Mouse (Mus musculus): ENCODE results near the gene Foxc1. TPM values are rescaled to one million over a fixed set of nuclear protein-coding genes. Genes with fewer than 3 reads are reported as not detected.

The Foxc1 gene
- polyA plus RNA-seq, 1 experiment, result 1.9 TPM

DNA sequence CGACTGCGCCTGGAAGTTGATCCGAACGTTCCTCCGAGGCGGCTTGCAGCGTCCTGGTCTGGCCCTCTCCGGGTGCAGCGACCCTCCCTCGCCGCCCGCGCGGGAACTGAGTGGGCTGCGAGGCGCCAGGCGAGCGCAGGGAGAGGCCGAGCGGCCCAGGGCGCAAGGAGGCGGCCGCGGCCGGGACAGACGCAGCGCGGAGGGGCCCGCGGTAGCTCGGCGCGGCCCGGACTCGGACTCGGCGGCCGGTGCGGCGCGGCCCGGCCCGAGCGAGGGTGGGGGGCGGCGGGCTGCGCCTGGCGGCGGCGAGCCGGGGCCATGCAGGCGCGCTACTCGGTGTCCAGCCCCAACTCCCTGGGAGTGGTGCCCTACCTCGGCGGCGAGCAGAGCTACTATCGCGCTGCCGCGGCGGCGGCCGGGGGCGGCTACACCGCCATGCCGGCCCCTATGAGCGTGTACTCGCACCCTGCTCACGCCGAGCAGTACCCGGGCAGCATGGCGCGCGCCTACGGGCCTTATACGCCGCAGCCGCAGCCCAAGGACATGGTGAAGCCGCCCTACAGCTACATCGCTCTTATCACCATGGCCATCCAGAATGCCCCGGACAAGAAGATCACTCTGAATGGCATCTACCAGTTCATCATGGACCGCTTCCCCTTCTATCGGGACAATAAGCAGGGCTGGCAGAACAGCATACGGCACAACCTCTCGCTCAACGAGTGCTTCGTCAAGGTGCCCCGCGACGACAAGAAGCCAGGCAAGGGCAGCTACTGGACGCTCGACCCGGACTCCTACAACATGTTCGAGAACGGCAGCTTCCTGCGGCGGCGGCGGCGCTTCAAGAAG is 680 bp downstream of the Foxc1 start:
- whole genome bisulfite sequencing, result under 1% methylated on average over 101 of the region's 101 CpGs

GRCm38 (mm10) chr13:31807736-31808115 is 1.3 kb downstream of the Foxc1 start:
- no peak overlapping the region for H3K27ac ChIP-seq (ENCODE audit: insufficient read depth, low read length)
- no peaks in the 10 kb centered on the region for H3K4me1 ChIP-seq (ENCODE audit: control insufficient read depth, insufficient read depth, low read length)
- TF ChIP-seq POLR2A (IDR thresholded peaks at IDR 0.05; ENCODE audit: borderline replicate concordance, insufficient read depth, low read length), result no peak
- H3K4me3 ChIP-seq (replicated peaks; ENCODE audit: insufficient read depth, low read depth, low read length), result no peak overlapping the region
- WGBS, result 1% methylated on average over 46 of the region's 47 CpGs
- no peak for DNase-seq
- H3K27me3 ChIP-seq (ENCODE audit: control insufficient read depth, insufficient read depth, low read length), result peaks cover 16% of the 10 kb centered on the region; the same call in 1 of the 2 replicates

More for the DNA sequence above, 680 bp downstream of the Foxc1 start:
- H3K4me1 ChIP-seq (ENCODE audit: control insufficient read depth, insufficient read depth, low read length), result no peaks in the 10 kb centered on the region
- no peak overlapping the region for H3K27ac ChIP-seq (ENCODE audit: insufficient read depth, low read length)
- peaks cover 16% of the 10 kb centered on the region; the same call in 1 of the 2 replicates for H3K27me3 ChIP-seq (ENCODE audit: control insufficient read depth, insufficient read depth, low read length)
- H3K4me3 ChIP-seq (replicated peaks; ENCODE audit: insufficient read depth, low read depth, low read length), result peak overlapping the region; percentile 3
- TF ChIP-seq CTCF (IDR thresholded peaks at IDR 0.05; ENCODE audit: borderline replicate concordance, insufficient read depth, low read depth, low read length), result no peak
- TF ChIP-seq POLR2A (IDR thresholded peaks at IDR 0.05; ENCODE audit: borderline replicate concordance, insufficient read depth, low read length), result no peak
- DNase-seq, result peak in 1 of 2 experiments; percentile 36

DNA sequence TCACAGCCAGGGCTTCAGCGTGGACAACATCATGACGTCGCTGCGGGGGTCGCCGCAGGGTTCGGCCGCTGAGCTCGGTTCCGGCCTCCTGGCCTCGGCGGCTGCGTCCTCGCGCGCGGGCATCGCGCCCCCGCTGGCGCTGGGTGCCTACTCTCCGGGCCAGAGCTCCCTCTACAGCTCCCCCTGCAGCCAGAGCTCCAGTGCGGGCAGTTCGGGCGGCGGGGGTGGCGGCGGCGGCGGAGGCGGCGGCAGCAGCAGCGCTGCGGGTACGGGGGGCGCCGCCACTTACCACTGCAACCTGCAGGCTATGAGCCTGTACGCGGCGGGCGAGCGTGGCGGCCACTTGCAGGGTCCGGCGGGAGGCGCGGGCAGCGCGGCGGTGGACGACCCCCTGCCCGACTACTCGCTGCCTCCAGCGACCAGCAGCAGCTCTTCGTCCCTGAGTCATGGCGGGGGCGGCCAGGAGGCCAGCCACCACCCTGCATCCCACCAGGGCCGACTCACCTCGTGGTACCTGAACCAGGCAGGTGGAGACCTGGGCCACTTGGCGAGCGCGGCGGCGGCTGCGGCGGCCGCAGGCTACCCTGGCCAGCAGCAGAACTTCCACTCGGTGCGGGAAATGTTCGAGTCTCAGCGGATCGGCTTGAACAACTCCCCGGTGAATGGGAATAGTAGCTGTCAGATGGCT is 1.8 kb downstream of the Foxc1 start:
- H3K27ac ChIP-seq (ENCODE audit: insufficient read depth, low read length), result no peak overlapping the region
- H3K27me3 ChIP-seq (ENCODE audit: control insufficient read depth, insufficient read depth, low read length), result peaks cover 11% of the 10 kb centered on the region; the same call in 1 of the 2 replicates
- H3K4me3 ChIP-seq (replicated peaks; ENCODE audit: insufficient read depth, low read depth, low read length), result peak overlapping the region; percentile 11
- H3K4me1 ChIP-seq (ENCODE audit: control insufficient read depth, insufficient read depth, low read length), result no peaks in the 10 kb centered on the region
- TF ChIP-seq CTCF (IDR thresholded peaks at IDR 0.05; ENCODE audit: borderline replicate concordance, insufficient read depth, low read depth, low read length) (no peak), POLR2A (IDR thresholded peaks at IDR 0.05; ENCODE audit: borderline replicate concordance, insufficient read depth, low read length) (no peak)
- DNase-seq, result peak in 1 of 2 experiments; percentile 27
- WGBS, result 1% methylated on average over 72 of the region's 73 CpGs

- no peaks in the 10 kb centered on the region for H3K4me1 ChIP-seq (ENCODE audit: control insufficient read depth, insufficient read depth, low read length)
- H3K27ac ChIP-seq (ENCODE audit: insufficient read depth, low read length), result no peak overlapping the region
- 13% methylated on average over 16 of the region's 16 CpGs for WGBS
- no peak for DNase-seq
- no peak for TF ChIP-seq POLR2A (IDR thresholded peaks at IDR 0.05; ENCODE audit: borderline replicate concordance, insufficient read depth, low read length)
- no peak for TF ChIP-seq CTCF (IDR thresholded peaks at IDR 0.05; ENCODE audit: borderline replicate concordance, insufficient read depth, low read depth, low read length)
- H3K4me3 ChIP-seq (replicated peaks; ENCODE audit: insufficient read depth, low read depth, low read length), result peak overlapping the region; percentile 11
- H3K27me3 ChIP-seq (ENCODE audit: control insufficient read depth, insufficient read depth, low read length), result peaks cover 11% of the 10 kb centered on the region; the same call in 1 of the 2 replicates
These were observed 2.5 kb downstream of the Foxc1 start for GRCm38 (mm10) chr13:31808804-31809420.

DNA sequence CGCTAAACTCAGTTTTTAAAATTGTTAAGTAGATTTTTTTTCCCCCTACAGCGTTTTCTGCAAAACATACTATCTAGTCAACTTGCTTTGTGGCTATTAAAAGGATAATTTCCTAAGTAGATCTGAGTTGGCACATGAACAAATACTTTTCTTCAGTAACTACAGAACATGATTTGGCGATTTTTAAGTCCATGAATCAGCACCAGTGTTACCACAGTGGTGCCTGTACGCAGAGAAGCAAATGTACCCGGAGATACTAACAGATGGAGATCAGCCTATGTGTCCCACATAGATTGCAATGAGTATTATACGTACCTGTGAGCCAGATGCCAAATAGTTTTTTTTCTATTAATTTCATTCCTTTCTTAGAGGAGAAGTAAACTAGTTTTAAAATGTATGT is 3.3 kb downstream of the Foxc1 start:
- TF ChIP-seq CTCF (IDR thresholded peaks at IDR 0.05; ENCODE audit: borderline replicate concordance, insufficient read depth, low read depth, low read length), result no peak
- TF ChIP-seq POLR2A (IDR thresholded peaks at IDR 0.05; ENCODE audit: borderline replicate concordance, insufficient read depth, low read length), result no peak
- Histone ChIP-seq H3K27ac (ENCODE audit: insufficient read depth, low read length) (no peak overlapping the region), H3K4me3 (replicated peaks; ENCODE audit: insufficient read depth, low read depth, low read length) (no peak overlapping the region), H3K4me1 (ENCODE audit: control insufficient read depth, insufficient read depth, low read length) (no peaks in the 10 kb centered on the region), H3K27me3 (ENCODE audit: control insufficient read depth, insufficient read depth, low read length) (peaks cover 11% of the 10 kb centered on the region; the same call in 1 of the 2 replicates)
- WGBS, result 27% methylated on average over 6 of the region's 6 CpGs
- DNase-seq, result no peak

GRCm38 (mm10) chr13:31810375-31810692 is 3.9 kb downstream of the Foxc1 start:
- WGBS, result 23% methylated on average over 9 of the region's 9 CpGs
- no peak overlapping the region for H3K27ac ChIP-seq (ENCODE audit: insufficient read depth, low read length)
- no peak for DNase-seq
- no peaks in the 10 kb centered on the region for H3K4me1 ChIP-seq (ENCODE audit: control insufficient read depth, insufficient read depth, low read length)
- H3K27me3 ChIP-seq (ENCODE audit: control insufficient read depth, insufficient read depth, low read length), result peaks cover 11% of the 10 kb centered on the region; the same call in 1 of the 2 replicates
- TF ChIP-seq CTCF (IDR thresholded peaks at IDR 0.05; ENCODE audit: borderline replicate concordance, insufficient read depth, low read depth, low read length) (no peak), POLR2A (IDR thresholded peaks at IDR 0.05; ENCODE audit: borderline replicate concordance, insufficient read depth, low read length) (no peak)
- no peak overlapping the region for H3K4me3 ChIP-seq (replicated peaks; ENCODE audit: insufficient read depth, low read depth, low read length)

DNA sequence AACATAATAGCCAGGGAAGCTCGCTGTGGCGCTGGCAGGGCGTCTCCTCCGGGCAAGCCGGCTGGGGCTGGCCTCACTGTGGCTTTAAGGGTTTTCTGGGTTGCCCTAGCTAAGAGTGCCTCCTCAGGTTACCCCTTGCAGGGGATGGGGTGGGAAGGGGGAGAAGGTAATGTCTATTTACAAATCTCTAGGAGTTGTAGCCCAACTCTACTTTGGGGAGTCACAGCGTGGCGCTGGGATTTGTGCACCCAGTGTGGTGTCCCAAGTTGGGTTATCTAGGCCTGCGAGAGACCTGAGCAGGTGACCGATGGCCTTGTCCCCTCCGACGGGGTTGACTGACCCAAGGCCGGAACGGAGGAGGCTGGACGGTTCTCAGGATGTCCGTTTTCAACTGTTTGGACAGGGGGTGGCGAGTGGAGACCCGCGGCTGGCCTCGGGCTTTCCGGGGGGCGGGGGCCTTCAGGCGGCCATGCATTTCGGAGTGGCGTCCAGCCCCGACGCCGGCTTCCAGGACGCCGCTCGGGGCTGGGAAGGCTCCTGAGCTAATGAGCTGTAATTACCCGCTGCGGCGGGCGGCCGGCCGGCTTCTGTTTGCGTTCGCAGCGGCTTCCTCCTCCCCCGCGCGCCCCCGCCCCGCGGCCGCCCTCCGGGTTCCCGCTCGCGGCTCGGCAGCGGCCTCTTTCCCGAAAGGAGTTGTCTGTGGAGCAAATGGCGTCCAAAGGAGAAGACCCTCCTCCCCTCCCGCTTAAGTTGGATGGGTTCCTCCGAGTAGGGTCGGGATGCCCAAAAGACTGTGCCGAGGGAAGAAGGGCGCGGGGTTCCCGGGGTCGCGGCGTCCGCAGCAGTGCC is 4.5 kb downstream of the Foxc1 start:
- H3K27ac ChIP-seq (ENCODE audit: insufficient read depth, low read length), result no peak overlapping the region
- H3K27me3 ChIP-seq (ENCODE audit: control insufficient read depth, insufficient read depth, low read length), result peaks cover 11% of the 10 kb centered on the region; the same call in 1 of the 2 replicates
- no peak for DNase-seq
- no peak overlapping the region for H3K4me3 ChIP-seq (replicated peaks; ENCODE audit: insufficient read depth, low read depth, low read length)
- TF ChIP-seq POLR2A (IDR thresholded peaks at IDR 0.05; ENCODE audit: borderline replicate concordance, insufficient read depth, low read length) (no peak), CTCF (IDR thresholded peaks at IDR 0.05; ENCODE audit: borderline replicate concordance, insufficient read depth, low read depth, low read length) (no peak)
- H3K4me1 ChIP-seq (ENCODE audit: control insufficient read depth, insufficient read depth, low read length), result no peaks in the 10 kb centered on the region
- 4% methylated on average over 65 of the region's 65 CpGs for WGBS

Data from cerebellum, adult 2 months (tissue).